Mouse (Mus musculus) limb, embryonic 10.5 days (tissue): ENCODE data around the gene Lrrc75b. TPM values are rescaled to one million over a fixed set of nuclear protein-coding genes. Genes with fewer than 3 reads are reported as not detected.

Experiments
- DNase-seq: peaks from one replicate; pipeline ENCODE4 v3.0.0-alpha.2; 2017; ENCODE audit warnings: low spot score
- H3K27ac ChIP-seq: fragments of 300-500 bp; sonication (generic); 2 replicates; pipeline ENCODE4 v1.5.1; 2016; ENCODE audit warnings: mild to moderate bottlenecking
- H3K27me3 ChIP-seq: fragments of 300-500 bp; sonication (generic); 2 replicates; pipeline ENCODE4 v1.6.1; 2016; ENCODE audit warnings: low read depth, mild to moderate bottlenecking; ENCODE audit not compliant: poor library complexity, severe bottlenecking
- H3K36me3 ChIP-seq: fragments of 300-500 bp; sonication (generic); 2 replicates; pipeline ENCODE4 v1.6.1; 2016; ENCODE audit warnings: mild to moderate bottlenecking, moderate library complexity
- H3K4me1 ChIP-seq: fragments of 300-500 bp; sonication (generic); 2 replicates; pipeline ENCODE4 v1.6.1; 2016
- H3K4me3 ChIP-seq: fragments of 300-500 bp; sonication (generic); 2 replicates; pipeline ENCODE4 v1.5.1; 2016; ENCODE audit warnings: mild to moderate bottlenecking, moderate library complexity
- H3K9me3 ChIP-seq: fragments of 300-500 bp; sonication (generic); replicated peaks from 2 replicates; pipeline ENCODE4 v1.6.1; 2016; ENCODE audit warnings: mild to moderate bottlenecking
- WGBS: fragments of 180-500 bp; shearing (Covaris S2); methylation state at CpG from one replicate; pipeline ENCODE4 v1.1.7; 2016; 5-methylcytosine and 5-hydroxymethylcytosine counted together
- polyA plus RNA-seq: library from polyadenylated mRNA; unstranded; fragments of >200 nt; fragmentation: Nextera tagmentation; extraction: Ambion mirVana; gene quantifications from 2 replicates; pipeline ENCODE4 v1.2.1, GENCODE M21; 2016

Gene Lrrc75b
- polyA plus RNA-seq, result 0.74 and 0.93 TPM in 2 replicates

DNA sequence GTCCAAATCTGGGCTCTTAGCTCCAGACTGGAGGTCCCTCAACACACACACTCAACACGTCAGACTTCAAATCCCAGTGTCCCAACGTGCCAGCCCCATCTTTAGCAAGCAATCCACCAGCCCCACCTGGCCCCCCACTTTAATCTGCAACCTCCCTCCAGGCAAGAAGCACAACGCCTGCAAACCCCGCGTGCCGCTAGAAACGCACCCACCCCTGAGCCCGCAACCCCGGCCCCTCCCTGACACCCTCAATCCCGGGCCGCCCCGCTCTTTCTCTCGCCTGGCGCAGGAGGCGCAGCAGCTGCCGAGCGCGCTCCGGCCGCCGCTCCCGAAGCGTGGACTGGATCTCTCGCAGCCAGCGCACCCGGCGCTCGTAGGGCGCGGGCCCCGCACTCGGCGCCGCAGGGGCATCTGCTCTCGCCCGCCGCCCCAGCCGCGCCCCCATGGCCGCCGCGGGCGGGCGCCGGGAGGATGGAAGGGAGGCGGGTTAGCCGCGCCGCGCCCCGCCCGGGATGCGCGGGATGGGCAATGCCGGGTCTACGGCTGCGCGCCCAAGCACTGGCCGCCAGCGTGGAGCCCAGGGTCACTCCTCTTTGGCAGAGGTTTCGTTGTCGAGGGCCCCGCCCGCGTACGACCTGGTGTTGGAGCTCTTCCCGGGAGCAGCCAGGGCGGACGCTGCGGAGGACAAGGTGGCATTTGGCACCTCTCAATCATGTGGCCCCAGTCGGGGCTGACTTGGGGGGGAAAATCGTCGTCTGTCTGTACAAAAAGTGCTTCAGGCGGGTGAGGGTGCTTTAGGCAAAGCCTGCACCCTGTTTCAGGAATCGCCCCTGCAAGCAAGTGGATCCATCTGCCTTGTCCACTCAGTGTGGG lies at the start of gene Lrrc75b:
TSS of gene Lrrc75b (minus strand) at position 655 of the 873 bp plus-strand sequence.
- Histone ChIP-seq H3K9me3 (no peaks in the 10 kb centered on the region), H3K27ac (peak within 1 kb of the TSS; percentile 85), H3K4me1 (peaks cover 51% of the 10 kb centered on the region), H3K36me3 (no peaks in the 10 kb centered on the region), H3K4me3 (peak within 1 kb of the TSS; percentile 71), H3K27me3 (peaks cover 60% of the 10 kb centered on the region)
- DNase-seq, result peak; percentile 67
- WGBS, result 1% methylated on average over 75 of the region's 75 CpGs

DNA sequence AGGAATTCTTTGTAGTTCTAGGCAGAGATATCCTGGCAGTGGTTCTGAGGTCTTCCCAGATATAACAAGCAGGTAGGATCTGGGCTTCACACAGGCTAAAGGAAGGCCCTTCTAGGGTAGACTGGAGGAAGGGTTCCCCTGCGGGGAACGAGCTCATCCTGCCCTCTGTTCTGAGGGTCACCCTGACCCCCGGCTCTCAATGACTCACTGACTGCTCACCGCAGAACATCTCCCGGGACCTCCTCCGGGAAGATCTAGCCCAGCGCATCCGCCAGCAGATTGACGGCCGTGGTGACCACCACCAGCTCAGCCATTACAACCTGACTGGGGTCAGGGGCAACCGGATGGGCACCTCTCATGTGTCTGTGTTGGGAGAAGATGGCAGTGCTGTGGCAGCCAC lies 48.8 kb upstream of the Lrrc75b start:
- WGBS, result 91% methylated on average over 11 of the region's 11 CpGs
- no peak overlapping the region for H3K4me3 ChIP-seq
- DNase-seq, result no peak
- H3K9me3 ChIP-seq, result no peaks in the 10 kb centered on the region
- no peaks in the 10 kb centered on the region for H3K36me3 ChIP-seq
- H3K27ac ChIP-seq, result no peak overlapping the region
- H3K4me1 ChIP-seq, result no peaks in the 10 kb centered on the region
- H3K27me3 ChIP-seq, result no peaks in the 10 kb centered on the region

DNA sequence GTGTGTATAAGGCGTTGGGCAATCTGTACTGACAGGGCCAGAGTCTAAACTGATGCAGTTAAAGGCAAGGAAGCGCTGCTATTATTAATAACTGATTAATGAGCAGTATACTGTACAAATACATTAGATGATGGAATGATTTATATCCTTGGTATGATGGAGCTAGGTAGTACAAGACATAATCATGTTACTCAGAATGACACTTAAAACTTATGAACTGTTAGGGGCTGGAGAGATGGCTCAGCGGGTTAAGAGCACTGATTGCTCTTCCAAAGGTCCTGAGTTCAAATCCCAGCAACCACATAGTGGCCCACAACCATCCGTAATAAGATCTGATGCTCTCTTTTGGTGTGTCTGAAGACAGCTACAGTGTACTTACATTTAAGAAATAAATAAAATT lies 47.1 kb upstream of the Lrrc75b start:
- DNase-seq, result no peak
- H3K4me1 ChIP-seq, result no peaks in the 10 kb centered on the region

DNA sequence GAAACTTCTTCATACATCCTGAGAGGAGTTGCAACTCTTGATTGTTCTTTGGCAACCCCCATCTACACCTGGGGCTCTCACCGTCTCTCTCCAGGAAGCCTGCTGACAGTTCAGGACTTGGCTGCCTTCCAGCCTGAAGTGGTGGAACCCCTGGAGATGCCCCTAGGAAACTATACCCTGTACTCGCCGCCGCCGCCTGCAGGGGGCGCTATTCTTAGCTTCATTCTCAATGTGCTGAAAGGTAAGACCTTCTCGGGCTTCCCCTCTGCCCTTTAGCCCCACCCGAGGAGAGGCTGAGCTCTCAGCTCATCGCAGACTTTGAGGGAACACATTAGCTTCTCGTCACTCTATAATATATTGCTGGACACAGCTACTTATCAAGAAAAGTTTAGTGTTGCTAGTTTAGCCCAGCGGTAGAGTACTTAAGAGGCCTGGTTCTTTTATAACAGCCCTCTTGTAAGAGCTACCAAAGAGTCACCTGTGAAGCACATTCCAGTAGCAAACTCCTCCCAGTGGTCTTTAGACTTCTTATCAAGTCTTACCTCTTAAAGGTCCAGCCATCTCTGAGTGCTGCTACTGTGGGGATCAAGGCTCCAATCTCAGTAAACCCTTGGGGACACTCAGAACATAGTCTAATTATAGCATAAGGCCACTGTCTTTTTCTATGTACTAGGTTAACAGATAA lies 45.2 kb upstream of the Lrrc75b start:
- Histone ChIP-seq H3K9me3 (no peaks in the 10 kb centered on the region), H3K27ac (no peak overlapping the region), H3K4me3 (no peak overlapping the region), H3K27me3 (no peaks in the 10 kb centered on the region), H3K4me1 (no peaks in the 10 kb centered on the region), H3K36me3 (no peaks in the 10 kb centered on the region)
- 41% methylated on average over 11 of the region's 11 CpGs for WGBS
- no peak for DNase-seq

More for the DNA sequence above, 47.1 kb upstream of the Lrrc75b start:
- Histone ChIP-seq H3K27ac (no peak overlapping the region), H3K4me3 (no peak overlapping the region), H3K27me3 (no peaks in the 10 kb centered on the region), H3K36me3 (no peaks in the 10 kb centered on the region), H3K9me3 (no peaks in the 10 kb centered on the region)
- WGBS, result 86% methylated on average over 4 of the region's 4 CpGs

DNA sequence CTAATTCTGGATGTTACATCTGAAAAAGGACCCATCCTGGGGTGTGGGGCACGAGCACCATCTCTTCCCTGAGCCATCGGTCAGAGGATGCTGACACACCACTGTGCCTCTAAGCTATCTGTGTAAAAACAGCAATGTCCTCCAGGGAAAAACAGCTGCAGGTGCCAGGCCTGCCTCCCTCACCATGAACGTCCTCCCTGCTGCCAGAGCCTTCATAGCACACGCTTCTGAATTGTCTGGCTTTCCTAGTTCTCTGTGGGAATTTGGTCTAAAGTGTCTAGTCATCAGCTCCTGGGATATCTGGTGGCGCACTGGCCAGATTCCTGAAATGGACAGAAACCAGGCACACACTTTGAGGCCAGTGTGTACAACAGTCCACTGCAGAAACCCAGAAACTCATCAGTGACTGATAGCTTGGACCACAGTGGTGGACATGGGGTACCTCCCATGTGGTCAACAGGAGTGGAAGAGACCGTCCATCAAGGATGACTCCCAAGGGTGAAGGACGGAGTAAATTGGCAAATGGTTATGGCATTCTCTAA lies 40.1 kb upstream of the Lrrc75b start:
- no peak overlapping the region for H3K27ac ChIP-seq
- no peak overlapping the region for H3K4me3 ChIP-seq
- DNase-seq, result no peak
- H3K4me1 ChIP-seq, result no peaks in the 10 kb centered on the region
- H3K27me3 ChIP-seq, result no peaks in the 10 kb centered on the region
- H3K9me3 ChIP-seq, result no peaks in the 10 kb centered on the region
- no peaks in the 10 kb centered on the region for H3K36me3 ChIP-seq
- 86% methylated on average over 7 of the region's 7 CpGs for WGBS

DNA sequence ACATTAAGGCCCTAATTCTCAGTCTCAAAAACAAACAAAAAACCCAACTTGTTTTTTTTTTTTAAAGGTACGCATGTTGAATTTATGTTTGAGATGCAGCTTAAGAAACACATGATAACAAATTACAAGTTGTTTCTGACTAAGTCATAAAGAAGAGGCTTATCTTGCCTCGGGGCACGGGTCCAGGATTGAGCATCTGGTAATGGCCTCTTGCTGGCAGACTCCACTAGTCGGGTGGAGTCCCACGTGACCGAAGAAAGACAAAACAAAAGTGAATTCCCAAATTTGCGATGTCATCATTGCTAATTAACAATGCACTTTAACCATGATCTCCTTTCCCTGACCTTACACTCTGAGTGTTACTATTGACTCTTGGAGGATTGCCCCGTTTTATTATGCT lies 35.9 kb upstream of the Lrrc75b start:
- 85% methylated on average over 8 of the region's 8 CpGs for WGBS
- H3K27ac ChIP-seq, result no peak overlapping the region
- no peak overlapping the region for H3K4me3 ChIP-seq
- no peaks in the 10 kb centered on the region for H3K36me3 ChIP-seq
- H3K4me1 ChIP-seq, result no peaks in the 10 kb centered on the region
- DNase-seq, result no peak
- no peaks in the 10 kb centered on the region for H3K27me3 ChIP-seq
- H3K9me3 ChIP-seq, result no peaks in the 10 kb centered on the region

DNA sequence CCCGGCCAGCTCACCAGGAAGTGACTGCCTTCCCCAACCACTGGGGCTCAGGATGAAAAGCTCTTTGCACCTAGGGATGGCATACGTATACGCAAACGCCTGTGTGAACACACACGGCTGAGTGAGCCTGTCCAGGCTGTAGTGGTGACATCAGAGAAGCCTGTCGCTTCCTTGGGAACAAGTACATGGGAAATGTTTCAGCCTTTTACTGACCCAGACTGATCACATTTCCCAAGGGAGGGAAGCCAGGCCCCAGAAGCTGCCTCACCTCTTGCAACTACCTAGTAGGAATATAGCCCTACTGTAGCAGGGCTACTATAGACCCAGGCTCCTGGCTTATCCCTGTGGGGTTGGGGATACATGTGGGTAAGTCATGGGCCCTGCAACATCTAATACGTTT lies 32.5 kb upstream of the Lrrc75b start:
- no peaks in the 10 kb centered on the region for H3K27me3 ChIP-seq
- no peaks in the 10 kb centered on the region for H3K9me3 ChIP-seq
- DNase-seq, result no peak
- peaks cover 19% of the 10 kb centered on the region for H3K4me1 ChIP-seq
- H3K4me3 ChIP-seq, result no peak overlapping the region
- no peaks in the 10 kb centered on the region for H3K36me3 ChIP-seq
- 83% methylated on average over 7 of the region's 7 CpGs for WGBS
- no peak overlapping the region for H3K27ac ChIP-seq

DNA sequence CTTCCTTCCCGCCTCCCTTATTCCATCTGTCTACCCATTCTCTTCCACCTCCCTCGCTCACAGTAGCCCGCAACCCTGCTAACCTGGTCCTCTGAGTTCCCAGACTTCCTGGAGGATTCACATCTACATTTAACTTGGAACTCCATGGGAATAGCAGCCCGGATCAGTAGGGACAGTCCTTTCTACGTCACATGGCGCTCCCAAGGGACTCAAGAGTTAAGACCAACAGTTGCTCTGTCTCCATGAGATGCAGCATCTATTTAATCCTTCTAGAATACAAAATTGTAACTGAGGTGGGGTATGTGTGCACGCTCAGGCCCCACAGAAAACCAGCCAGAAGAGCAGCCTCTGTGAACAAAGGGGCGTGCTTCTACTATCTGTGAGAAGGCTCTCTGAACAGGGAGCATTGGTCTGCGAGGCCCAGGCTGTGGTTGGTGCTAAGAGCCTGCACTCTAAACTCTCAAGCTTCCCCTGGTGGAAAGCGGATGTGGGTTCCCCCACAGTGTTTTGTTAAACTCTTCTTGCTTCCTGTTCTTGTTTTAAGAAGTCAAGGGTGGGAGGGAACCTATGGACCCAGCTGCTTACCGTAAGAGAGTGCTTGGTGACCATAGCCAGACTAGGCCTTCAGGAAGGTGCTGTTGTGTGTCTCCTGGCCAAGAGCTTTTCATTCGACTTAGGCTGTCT lies 31.2 kb upstream of the Lrrc75b start:
- Histone ChIP-seq H3K36me3 (no peaks in the 10 kb centered on the region), H3K9me3 (no peaks in the 10 kb centered on the region), H3K4me1 (peaks cover 21% of the 10 kb centered on the region), H3K27me3 (no peaks in the 10 kb centered on the region), H3K4me3 (no peak overlapping the region), H3K27ac (no peak overlapping the region)
- no peak for DNase-seq
- WGBS, result 84% methylated on average over 12 of the region's 12 CpGs

DNA sequence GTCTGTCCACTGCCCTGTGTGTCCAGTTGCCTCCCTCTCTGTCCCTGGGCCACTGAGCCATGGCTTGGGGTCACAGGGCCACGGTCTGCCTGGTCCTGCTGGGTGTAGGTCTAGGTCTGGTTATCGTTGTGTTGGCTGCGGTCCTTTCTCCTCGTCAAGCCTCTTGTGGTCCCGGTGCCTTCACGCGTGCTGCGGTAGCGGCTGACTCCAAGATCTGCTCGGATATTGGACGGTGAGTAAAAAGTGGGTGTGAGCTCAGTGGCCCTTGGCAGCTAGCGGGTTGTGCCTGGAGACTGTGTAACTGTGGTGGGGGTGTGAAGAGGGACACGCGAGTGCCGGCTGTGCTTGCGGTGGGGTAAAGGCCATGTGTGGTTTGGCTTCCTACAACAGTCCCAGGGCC lies 29.5 kb upstream of the Lrrc75b start:
- Histone ChIP-seq H3K27ac (peak overlapping the region; percentile 72), H3K36me3 (no peaks in the 10 kb centered on the region), H3K4me3 (0 out of 2 replicates have a peak overlapping the region, but pooled peaks have one; percentile 5)

DNA sequence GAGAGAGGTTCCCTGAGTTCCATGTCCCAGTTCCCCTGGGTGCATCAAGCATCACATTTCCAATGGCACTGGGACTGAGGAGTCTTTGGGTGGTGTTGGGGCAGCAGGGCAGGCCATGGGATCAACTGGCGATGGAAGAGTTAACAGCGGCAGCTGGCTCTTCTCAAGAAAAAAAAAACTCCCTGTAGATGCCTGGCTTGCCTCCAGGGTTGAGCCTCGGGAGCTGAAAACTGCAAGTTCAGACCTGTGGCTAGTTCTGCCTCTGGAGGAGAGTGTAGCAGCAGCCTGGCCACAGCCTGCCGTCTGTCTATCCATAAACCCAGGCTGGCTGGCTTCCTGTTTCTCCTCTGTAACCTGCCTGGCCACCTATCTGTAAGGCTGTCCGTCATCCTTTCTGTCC lies 29.0 kb upstream of the Lrrc75b start, which contains the start of gene Ggt5:
TSS of gene Ggt5 (plus strand) at position 212 of the 400 bp plus-strand sequence.
- H3K4me3 ChIP-seq, result 0 out of 2 replicates have a peak within 1 kb of the TSS, but pooled peaks have one; percentile 5

More for the DNA sequence above, 29.5 kb upstream of the Lrrc75b start:
- 79% methylated on average over 16 of the region's 16 CpGs for WGBS
- Histone ChIP-seq H3K9me3 (no peaks in the 10 kb centered on the region), H3K27me3 (peaks cover 13% of the 10 kb centered on the region), H3K4me1 (peaks cover 28% of the 10 kb centered on the region)
- DNase-seq, result no peak

DNA sequence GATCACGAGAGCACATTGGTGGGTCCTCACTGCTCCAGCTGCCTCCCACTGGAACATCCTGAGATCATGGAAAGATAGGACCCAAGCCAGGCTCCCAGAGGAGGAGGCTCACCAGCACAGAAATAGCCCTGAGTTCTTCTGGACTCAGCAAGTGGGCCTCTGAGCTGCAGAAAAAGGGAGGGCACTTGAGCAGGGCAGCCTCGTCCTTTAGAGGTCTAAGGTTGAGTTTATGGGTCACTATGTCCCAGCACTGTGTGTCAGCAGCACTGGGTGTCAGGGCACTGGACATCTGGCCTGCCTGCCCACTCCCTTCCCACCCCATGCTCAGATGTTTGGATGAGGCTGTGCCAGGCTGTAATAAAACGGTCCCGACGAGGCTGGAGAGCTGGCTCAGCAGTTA lies 28.2 kb upstream of the Lrrc75b start:
- Histone ChIP-seq H3K36me3 (no peaks in the 10 kb centered on the region), H3K4me3 (no peak overlapping the region), H3K9me3 (no peaks in the 10 kb centered on the region), H3K27ac (no peak overlapping the region), H3K4me1 (peaks cover 28% of the 10 kb centered on the region), H3K27me3 (peaks cover 17% of the 10 kb centered on the region)
- no peak for DNase-seq
- WGBS, result 51% methylated on average over 5 of the region's 5 CpGs

More for the DNA sequence above, 29.0 kb upstream of the Lrrc75b start, which contains the start of gene Ggt5:
- Histone ChIP-seq H3K27me3 (peaks cover 17% of the 10 kb centered on the region), H3K27ac (peak within 1 kb of the TSS; percentile 72), H3K36me3 (no peaks in the 10 kb centered on the region), H3K9me3 (no peaks in the 10 kb centered on the region), H3K4me1 (peaks cover 28% of the 10 kb centered on the region)
- DNase-seq, result no peak
- 28% methylated on average over 5 of the region's 5 CpGs for WGBS

DNA sequence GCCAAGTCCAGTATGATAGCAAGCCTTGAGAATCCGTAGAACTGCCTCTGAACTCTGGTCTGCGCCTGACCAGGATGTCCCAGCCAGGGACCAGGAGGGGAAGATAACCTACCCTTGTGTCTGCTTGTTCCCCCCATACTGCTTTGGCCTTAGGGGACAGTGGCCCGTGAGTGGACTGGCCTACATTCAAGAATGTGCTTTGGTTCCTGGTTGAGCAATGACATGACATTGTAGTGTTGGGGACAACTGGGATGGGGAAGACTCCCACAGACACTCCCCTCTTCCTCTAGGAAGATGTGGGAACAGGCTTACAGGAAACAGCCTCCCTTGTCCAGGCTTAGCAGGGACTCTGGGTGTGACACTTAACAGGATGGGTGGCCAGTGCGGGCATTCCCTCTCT lies 27.7 kb upstream of the Lrrc75b start:
- DNase-seq, result no peak
- Histone ChIP-seq H3K27ac (no peak overlapping the region), H3K4me3 (no peak overlapping the region), H3K27me3 (peaks cover 17% of the 10 kb centered on the region), H3K36me3 (no peaks in the 10 kb centered on the region), H3K4me1 (peaks cover 34% of the 10 kb centered on the region), H3K9me3 (no peaks in the 10 kb centered on the region)
- WGBS, result 89% methylated on average over 4 of the region's 4 CpGs
